Mouse (Mus musculus): ENCODE measurements at regions not wholly inside any gene's neighbourhood (a gene's known extent, or its start where the extent isn't known, plus 50 kb on each side); places are given as distances from the start of the nearest gene placed in this dataset.
A peak's percentile ranks its signal among the peaks of the same experiment; 100 is the strongest.

DNA sequence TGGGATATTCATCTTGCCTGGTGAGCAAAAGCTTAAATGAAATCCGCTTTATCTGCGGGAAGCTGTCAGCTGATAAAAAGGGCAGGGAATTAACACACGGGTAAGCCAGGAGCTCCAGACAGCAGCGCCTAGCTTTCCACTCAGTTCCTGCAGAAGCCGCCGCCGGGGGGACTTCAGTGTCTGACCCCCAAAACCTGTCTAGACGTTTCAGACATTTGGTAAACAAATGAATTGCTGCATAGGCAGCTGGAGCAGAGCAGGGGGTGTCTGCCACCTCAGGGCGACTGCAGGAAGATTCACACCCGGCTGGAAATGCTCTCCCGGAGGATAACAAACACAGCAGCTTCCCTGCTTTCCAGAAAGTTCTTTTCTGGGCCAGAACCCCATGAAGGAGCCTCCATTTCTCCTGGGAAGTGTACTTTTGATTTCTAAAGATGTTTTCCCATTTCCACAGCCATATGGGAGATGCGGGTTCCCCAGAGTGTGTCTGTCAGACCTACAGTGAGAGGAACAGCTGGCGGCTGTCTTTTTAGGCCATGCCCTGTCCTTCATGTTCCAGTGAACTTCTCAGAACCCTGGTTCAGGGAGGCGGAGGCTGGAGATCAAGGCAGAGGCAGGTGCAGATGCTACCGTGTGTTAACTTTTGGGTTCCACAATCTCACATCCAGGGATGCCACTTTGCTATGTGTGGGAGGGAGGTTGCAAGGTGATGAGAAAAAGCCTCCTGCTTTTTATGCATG, 58.7 kb upstream of the Pmepa1 start:
- DNase-seq = no peak

DNA sequence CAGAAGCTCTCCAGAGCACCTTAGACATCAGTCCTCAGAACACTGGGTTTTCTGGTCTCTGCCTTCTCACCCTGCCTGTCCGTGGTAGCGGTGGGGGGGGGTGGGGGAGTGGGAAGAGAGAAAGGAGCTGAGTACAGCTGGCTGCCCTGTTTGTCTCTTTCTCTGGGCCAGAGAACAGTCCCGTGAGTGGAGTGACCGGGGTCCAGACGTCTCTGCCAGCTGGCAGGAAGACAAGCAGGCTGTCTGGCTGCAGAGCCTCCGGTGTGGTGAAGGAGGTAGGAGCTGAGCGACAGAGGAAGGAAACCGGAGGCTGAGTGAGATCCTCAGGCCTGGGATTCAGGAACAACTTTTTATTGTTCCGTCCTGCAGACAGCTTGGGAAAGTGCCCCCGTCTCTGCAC, 59.5 kb upstream of the Pmepa1 start:
- DNase-seq = peak; percentile 55 to 62

GRCm38 (mm10) chr2:173337666-173338065, 61.3 kb upstream of the Pmepa1 start:
- DNase-seq = peak; percentile 19 to 32

DNA sequence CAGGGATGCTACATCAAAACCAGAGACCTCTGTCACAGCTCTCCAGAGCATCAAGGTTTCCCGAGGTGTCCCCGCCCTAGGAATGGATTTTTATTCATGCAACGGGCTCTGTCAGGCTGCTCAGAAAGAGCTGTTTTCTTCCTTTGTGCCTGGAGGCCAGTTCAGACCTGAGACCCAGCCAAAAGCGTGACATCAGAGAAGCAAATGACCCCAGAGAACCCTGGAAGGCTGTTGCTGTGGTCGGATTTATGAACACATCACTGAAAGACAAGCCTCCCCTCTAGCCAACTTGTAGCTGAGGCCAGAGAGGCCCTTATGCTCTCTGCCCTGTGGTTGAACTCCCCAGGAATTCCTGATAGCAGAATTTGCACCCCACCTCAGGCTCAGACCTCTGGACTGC, 62.3 kb upstream of the Pmepa1 start:
- DNase-seq = peak; percentile 52 to 60

GRCm38 (mm10) chr2:173339211-173339610, 62.9 kb upstream of the Pmepa1 start:
- DNase-seq = no peak

GRCm38 (mm10) chr2:173340044-173340601, 63.8 kb upstream of the Pmepa1 start:
- DNase-seq = no peak

- DNase-seq = no peak
Measured at GRCm38 (mm10) chr2:173342605-173343260, 66.4 kb upstream of the Pmepa1 start.

DNA sequence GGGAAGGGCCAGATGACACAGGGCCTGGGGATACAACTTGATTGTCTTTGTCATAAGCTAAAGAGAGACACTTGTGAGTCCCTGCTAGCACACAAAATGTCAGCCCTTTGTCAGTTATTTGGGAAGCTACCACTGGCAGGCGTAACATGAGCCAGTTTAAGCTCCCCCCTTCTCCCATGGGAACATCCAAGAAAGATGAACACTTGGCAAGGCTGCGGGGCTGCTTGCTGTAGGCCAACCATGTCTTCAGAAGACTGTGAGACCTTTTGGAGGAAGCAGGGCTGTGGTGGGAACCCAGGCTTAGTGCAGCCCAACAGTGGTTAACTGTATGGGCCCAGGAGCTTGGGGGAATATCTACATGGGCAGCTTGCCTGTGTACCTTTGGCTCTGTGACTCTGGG, 67.3 kb upstream of the Pmepa1 start:
- no peak for DNase-seq

- no peak for DNase-seq
Measured at GRCm38 (mm10) chr2:173344221-173344620, 67.9 kb upstream of the Pmepa1 start.

DNA sequence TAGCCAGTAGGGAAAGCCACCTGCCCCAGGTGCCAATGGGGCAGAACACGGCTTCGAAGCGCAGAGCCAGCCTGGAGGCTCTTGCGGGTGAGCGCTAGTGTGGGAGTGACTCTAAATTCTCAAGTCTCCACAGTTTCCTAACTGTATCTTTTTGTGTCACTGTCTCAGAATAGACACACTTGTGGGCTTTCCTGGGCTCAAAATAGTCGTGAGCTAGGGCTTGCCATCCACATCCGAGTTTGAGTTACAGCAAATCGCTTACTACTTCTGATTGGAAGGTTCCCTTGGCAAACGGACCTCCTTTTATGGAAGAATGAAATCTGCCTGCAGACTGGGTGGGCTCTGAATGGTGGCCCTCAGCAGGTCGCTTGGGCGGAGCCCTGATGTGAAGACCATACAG, 71.0 kb upstream of the Pmepa1 start:
- DNase-seq = no peak

GRCm38 (mm10) chr2:173348757-173349156, 72.4 kb upstream of the Pmepa1 start:
- DNase-seq = no peak

DNA sequence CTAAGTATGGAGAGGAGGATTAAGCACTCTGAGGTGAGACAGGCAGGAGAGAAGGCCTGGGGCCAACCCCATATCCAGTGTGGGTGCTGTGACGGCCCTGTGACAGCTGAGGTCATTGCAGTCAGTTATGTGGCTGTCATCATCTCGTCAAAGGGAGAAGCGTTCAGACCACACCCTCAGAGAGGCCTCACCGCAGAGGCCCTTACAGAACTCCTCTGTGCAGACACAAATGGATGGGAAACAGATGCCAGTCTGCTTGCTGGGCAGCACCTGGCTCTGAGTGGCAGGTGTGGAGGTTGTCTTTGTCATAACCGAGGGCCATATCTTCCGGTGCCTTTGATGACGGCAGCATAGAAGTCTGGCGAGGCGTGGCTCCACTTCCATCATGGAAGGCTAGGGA, 73.2 kb upstream of the Pmepa1 start:
- no peak for DNase-seq

DNA sequence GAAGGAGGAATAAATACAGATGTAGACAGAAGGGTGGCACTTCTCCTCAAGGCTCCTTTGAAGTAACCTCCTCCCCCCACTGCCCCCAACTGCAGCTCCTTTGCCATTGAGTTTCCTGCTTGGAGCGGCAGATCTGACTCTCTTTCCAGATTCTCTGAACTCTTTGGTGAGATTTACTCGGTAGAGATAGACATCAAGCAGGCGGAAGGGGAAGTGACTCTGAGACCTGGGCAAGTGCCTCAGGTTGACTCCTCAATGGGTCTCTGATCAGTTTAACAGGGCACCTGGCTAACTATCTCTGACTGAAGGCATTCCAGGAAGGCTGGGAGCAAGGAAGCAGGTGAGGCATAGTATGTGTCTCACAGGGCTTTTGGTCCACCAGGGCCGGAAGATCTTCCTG, 73.6 kb upstream of the Pmepa1 start:
- no peak for DNase-seq

GRCm38 (mm10) chr2:173350405-173350804, 74.1 kb upstream of the Pmepa1 start:
- no peak for DNase-seq

- no peak for DNase-seq
Measured at GRCm38 (mm10) chr2:173350831-173351230, 74.5 kb upstream of the Pmepa1 start.

GRCm38 (mm10) chr2:173351831-173352755, 75.8 kb upstream of the Pmepa1 start:
- peak; percentile 62 to 68 for DNase-seq

DNA sequence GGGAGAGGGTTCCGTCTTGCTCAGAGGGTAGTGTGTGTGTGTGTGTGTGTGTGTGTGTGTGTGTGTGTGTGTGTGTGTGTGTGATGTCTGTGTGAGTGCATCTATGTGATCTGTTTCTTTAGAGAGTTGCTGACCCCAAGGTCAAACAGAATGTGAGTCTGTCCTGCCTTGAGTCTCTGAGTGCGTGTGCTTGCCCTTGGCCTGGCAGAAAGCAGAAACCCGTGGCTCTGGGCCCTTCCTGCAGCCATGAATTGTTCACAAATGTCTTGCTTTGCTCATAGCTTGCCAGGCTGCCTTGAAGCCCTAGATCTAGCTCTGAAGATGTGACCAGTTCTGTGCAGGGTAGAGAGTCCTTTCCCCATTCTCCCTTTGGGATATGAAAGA, 76.4 kb upstream of the Pmepa1 start:
- peak in 1 of 2 experiments; percentile 9 for DNase-seq

DNA sequence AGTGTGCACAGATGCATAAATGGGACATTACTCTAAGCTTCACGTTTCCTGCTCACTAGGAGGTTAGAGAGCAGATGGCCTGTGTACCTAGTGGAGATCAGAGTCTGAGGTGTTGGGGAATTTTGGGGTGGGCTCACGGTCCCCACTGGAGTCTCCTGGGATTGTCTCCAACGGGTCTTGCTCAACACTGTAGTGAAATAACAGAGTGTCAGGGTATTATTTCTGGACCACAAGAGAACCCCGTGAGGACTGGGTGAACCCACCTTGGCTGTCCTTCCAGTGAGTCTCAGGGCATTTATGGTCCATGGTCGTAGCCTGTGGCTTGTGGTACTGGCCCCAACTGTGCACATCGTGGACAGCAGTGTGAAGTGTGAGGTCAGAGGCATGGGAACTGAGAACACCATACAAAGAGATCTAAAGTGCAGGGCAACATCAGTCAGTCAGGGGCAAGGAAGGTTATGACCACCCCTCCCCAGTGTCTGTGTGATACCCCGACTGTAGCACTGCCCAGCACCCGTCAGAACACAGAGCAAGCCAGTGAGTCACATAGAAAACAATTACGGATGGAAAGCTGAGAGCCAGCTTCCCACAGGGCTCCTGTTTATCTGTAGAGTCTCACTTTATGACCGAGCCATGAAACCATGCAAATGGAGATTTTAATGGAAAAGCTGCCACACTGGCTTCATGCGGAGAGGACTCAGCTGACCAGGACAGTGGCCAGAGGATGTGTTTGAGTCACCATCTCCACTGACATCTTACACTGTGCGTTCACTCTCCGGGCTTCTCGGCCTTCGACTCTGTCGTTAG, 77.3 kb upstream of the Pmepa1 start:
- no peak for DNase-seq

DNA sequence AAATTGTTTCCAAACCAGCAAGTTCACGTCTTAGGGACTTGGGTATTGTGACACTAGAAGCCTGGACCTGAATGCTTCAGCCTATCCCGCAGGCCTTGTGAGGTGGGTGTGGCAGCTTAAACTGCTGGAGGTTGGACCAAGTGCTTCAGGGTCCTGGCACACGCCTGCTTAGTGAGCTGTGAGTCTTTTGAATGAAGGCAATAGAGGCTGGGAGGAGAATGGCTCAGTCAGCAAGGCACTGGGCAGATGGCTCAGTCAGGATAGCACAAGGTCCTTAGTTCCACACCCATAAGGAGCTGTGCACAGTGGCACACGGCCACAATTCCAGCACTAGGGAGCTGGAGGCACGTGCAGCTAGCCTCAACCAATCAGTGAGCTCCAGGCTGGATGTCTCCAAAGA, 80.5 kb upstream of the Pmepa1 start:
- no peak for DNase-seq

DNA sequence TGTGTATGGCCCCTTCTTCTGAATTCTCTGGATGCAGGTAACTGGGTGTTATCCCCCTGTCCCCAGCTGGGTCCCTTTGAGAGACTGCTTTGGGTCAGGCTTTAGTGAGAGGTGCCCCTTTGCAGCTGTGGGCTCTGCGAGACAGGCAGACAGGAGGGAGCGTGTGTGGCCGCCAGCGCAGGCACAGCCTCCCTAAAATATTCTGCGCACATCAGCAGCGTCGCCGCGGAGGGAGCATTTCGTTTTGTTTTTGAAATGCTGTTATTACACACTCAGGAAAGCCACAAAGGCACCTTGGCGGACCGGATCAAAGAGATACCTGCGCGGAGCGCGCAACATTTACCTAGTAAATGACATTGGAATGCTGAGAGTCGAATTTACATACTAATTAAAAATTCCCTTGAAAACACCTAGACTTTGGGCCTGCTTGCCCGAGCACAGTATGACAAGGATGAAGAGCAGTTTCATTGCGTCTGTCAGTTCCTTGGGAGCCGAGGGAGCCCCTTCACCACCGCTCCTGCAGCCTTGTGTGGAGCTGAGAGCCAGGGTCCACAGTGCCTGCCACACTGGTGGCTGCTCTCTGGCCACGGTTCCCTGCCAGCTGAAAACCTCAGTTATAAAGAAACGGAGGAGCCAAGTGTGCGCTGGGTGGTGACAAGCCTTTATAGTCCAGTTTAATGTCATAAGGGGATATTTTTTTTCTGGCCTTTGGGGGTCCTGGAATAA, 89.3 kb upstream of the Pmepa1 start:
- DNase-seq = no peak

DNA sequence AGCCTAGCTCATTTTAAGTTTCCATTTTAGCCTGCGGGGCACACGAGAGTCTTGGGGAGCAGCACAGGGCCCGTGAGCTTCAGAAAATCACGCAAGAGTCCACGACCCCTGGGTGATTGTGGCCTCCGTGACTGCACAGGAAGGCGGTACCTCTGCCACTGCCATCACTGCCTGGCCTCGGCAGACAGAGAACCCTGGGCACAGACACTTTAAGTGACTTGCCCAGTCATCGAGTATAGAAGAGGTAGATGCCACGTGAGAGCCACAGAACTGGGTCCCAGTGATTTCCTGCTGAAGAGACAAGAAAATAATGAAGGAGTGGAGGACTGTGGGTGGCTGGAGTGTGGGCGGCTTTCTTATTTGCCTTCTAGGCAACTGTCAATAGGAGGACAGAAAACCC, 90.4 kb upstream of the Pmepa1 start:
- DNase-seq = no peak

DNA sequence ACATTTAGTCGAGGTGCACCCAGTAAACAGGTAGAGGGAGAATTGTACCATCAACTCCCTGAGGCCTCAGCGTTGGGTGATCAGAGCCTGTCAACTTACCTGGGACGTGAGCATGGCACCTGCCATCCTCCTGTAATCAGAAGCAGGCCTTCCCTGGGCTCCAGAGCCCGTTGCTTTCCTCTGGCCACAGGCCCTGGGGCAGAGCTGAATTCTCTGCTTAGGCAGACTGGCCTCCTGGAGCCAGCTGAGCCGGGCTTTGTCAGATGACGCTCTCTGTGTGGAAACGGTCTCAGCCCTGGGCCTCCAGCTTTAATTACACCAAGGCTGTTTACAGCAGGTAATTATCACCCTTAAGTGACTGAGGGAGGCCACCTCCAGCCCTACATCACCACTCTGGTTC, 92.6 kb upstream of the Pmepa1 start:
- DNase-seq = no peak
